Mouse (Mus musculus) thymus, adult 18-20 months (tissue): ENCODE results near the gene Secisbp2l.
A peak's percentile ranks its signal among the peaks of the same experiment; 100 is the strongest.

Source experiments
- DNase-seq, 2 experiments: peaks; one replicate each; pipeline ENCODE4 v3.0.0; 2022; ENCODE audit warnings: mixed read lengths in 2 of 2

The Secisbp2l gene

DNA sequence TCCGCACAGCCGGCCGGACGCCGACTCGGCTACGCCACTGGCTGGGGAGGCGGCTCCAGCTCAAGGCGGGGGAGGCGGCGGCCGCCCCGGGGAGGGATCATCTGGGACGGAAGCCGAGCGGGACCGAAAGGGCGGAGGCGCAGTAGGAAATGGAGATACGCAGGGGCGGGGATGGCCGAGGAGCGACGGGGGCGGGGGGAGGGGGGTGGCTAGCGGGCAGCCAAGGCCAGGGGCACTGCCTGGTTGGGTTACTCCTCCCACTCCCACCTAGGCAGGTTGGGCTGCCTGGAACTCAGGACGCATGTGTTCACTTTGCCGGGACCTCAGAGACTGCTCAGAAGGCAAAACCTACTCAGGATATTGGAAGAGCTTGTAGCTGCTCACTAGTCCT lies at the start of gene Secisbp2l:
Gene Secisbp2l, minus strand, starts transcription at position 152 of the 391 bp plus-strand sequence.
- peak; percentile 82 to 83 for DNase-seq

DNA sequence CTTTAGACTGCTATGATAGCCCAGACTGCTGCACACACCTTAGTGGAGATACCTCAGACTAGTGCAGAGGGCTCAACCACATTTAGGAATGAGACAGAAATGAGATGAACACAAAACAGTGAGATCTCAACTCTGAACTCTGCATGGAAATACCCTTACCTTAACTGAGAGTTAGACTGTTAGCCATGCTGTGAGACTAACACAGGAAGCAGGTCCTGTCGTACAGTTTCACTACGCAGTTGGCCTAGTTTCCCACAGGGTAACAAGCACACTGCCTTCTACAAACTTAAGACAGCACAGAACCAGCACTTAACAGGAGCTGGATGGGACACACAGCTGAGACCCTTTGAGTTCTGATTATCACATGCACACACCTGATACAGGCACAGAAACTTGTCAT lies 47.3 kb upstream of the Secisbp2l start:
- DNase-seq, result no peak

DNA sequence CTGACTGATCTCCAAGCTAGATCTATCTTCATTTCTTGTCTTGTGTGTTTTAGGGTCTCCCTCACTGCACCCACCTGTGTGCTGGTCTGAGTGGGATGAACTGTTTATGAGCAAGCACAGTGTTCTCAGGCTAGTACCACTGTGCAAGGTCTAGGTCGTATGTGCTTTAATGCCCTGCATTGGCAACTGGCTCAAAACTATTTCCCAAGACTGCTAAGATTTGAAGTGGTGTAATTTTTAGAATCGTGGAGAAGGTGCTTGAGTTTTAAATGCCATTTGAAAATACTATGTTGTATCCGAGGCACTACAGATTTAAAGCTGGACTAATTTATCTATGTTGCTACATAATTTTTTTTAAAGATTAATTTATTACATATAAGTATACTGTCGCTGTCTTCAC lies 45.2 kb upstream of the Secisbp2l start:
- no peak for DNase-seq

DNA sequence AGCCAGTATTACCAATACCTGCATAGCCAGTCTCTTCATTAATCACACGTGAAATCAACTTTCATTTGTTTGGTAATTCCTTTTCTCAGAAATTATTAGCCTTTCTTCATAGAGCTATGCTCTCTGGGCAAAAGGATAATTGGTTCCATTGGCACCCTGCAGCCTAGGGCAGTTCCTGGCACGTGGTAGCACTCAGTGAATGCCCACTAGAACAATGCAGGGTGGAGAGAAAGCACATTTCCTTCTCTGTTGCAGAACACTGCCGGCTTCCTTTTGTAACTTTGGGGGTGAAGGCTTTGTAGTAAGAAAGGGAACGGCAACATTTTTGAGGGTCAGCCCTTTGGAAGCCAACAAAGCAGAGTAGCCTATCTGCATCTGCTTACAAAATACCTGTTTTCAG lies 43.5 kb upstream of the Secisbp2l start:
- DNase-seq, result no peak

DNA sequence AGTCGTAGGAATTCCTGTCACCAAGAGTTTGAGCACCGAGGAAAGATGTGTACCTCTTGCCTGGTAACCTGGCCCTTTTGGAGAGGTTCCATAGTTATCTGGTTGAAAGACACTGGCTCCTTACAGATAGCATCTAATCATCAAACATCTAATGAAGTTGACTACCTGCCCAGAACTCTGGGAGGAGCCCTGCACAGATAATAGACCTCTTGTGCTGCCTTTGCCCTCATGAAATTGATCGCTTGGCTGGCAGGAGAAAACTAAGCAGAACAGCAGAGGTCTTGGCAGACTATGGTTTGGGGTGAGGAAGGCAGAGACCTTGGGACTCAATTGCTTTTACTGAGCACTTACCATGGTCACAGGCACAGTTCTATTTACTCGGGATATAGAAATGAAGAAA lies 37.7 kb upstream of the Secisbp2l start:
- DNase-seq, result no peak

DNA sequence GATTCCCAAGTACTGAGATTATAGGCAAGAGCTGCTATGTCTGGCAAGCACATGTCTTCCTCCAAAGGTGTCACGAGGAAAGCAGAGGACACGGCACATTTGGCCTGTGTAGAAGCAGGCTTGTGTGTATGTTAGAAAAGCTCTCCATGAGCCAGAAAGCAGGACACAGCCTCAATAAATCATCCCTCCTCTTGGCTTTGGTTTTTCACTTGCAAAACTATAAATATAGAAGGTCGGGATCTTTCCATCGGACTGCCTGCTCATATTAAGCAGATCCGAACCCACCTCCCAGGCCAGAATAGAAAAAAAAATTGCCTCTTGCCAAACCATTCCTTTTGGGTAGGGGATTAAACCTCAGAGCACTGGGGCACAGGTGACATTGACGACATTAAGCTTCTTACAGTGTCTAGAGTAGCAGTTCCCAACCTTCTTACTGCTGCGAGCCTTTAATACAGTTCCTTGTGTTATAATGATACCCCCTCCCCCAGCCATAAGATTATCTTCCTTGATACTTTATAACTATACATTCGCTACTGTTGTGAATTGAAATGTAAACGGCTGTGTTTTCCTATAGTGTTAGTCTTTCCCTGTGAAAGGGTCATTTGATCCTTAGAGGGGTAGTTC lies 31.4 kb upstream of the Secisbp2l start:
- DNase-seq, result no peak

DNA sequence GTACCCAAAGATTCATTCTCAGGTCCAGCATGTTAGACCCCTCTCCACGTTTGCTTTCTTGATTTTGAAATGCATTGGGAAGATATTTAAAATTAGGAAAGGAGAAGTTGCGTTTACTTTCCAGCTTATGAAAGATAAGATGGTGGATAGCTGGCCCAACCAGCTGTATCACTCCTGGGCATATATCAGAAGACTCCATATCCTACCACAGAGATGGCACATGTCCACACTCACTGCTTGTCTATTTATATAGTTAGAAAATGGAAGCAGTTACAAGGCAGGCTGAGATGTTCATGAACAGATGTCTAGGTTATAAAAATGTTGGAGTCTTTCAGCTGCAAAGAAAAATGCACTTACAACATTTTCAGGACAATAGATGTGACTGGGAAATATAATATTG lies 28.7 kb upstream of the Secisbp2l start:
- no peak for DNase-seq

DNA sequence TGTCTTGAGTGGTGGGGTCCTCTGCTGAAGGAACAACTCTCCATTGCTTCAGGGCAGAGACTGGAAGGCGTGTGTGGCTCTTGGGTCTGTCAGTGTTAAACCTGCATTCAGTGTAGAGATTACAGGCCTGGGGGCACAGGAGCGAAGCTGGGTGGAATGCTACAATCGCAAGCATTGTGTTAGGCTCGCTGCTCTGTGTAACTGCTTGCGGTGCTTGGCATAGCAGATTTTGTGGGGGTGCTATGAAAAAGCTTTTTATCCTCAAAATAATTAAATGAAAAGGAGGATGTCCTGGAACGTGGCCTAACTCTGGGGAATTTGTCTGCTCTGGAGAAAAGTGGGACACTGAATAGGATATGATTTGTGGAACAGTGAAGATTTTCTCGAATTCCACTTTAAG lies 26.9 kb upstream of the Secisbp2l start:
- no peak for DNase-seq

DNA sequence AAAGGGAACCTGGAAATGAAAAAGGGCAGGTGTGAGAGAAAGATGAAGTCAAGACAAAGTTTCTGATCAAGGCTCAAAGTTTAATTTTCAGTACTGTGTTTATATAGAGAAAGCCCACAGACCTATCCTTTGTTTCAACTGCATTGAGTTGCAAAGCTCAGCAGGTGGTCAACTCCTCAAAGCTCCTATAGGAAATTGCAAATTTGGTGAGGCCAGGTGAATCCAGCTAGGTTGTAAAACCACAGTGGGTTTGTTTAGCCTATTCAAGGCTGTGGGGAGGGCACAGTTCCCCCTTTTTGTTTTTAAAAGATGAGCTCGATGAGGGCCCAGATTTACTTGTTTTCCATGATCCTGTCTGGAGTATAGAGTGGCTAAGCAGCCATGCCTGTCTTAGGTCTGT lies 23.2 kb upstream of the Secisbp2l start:
- no peak for DNase-seq

DNA sequence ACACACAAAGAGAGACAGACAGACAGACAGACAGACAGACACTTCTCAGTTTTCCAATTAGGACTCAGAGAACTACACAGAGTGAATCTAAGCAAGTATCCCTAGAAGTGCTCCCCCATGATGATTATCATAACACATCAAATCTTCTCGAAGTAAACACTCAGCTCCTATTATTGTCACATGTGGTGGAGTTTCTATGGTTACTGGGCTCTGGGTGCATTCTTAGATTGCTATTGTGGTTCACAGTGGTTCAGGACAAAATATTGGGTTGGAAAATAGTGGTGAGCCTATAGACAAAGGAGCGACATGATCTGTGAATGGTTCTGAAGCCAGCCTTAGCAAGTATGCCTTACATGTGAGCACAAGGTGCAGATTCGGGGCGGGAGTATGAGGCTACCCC lies 19.3 kb upstream of the Secisbp2l start:
- DNase-seq, result no peak

DNA sequence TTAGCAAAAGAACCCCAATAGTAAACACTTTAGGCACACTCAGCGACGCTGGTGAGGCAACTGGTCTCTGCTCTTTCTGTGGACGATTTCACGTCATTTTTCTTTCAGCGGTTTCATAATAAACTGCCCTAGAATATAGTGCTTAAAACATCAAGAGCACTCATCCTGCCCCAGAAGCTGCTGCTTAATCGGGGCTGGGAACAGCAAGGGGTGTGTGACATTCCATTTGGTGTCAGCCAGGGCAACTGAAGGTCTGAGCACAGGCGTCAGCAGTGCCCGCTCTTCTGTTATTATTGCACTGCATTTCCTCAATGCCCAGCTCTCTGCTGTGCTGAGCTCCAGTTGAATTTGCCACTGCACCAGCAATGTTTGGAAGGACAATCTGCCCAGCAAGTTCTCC lies 18.4 kb upstream of the Secisbp2l start:
- DNase-seq, result no peak

DNA sequence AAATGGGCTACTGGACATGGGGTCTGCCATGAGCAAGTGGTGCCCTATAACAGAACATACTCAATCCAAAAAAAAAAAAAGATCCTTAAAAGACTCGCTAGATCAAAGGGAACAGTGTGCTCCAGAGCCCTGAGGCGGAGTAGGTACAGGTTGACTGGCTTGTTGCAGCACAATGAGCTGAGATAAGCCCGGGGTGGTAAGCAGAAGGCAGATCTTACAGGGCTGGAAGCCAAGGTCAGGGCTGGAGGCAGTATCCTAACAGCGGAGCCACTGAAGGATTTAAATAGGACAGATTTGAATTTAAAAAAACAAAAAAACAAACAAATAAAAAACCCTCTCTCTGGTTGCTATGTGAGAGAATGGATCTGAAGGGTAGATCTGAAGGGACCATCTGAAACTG lies 17.8 kb upstream of the Secisbp2l start:
- no peak for DNase-seq

DNA sequence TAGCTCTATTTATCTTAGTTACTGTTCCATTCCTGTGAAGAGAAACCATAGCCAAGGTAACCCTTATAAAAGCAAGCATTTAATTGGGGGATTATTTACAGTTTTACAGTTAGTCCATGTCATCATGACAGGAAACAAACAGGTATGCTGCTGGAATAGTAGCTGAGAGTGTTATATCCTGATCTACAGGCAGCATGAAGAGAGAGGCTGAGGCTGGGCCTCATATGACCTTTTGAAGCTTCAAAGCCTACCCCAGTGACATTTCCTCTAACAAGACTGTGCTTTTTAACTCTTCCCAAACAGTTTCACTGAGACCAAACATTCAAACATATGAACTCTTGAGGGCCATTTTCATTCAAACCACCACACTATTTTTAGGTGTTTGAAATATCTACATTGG lies 15.2 kb upstream of the Secisbp2l start:
- DNase-seq, result no peak

DNA sequence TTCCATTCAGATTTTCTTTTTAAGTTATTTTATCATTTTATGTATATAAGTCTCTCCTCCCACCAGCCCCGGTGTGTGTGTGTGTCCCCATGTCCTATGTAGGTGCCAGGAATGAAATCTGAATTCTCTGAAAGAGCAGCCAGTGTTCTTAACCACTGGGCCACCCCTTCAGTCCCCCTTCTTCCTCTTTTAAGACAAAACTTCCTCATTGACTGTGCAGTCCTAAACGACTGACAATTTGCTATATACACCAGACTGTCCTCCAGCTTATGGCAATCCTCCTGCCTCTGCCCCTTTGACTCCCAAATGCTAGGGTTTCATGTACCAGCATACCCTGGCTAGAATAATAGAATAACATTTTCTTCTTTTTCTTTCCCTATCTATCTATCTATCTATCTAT lies 12.4 kb upstream of the Secisbp2l start:
- DNase-seq, result no peak

DNA sequence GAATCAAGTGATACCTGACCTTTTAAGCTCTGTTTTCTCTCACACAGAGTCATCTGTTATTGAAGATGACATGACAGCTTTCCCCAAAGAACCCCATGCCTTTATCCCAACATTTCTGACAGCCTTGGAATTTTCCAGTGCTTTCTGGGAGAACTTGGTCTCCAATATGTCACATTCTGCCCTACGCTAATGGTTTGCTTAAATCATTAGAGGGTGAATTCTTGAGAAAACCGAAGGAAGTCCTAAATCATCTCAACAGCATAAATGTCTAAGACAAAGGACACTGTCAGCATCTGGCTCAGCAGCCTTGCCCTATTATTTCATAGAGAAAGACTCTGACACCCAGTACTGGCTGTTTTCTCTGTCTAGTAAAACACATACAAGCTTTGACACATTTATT lies 11.5 kb upstream of the Secisbp2l start:
- DNase-seq, result no peak

DNA sequence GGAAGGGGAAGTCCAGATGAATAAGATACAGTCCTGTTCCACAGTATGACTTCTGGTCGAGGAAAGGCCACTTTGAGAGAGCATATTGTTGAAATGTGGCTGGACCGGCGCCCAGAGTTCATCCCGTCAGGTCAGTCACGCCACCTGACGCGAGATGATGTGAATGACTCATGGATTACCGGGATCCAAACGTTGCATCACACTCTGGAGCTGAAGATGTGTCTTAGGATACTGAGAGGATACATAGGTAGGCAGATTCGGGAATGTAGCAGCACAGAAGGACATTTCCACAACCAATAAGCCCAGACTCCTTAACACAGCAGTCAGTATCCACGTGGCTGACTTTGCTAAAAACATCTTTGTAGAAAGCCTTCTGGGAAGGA lies 10.2 kb upstream of the Secisbp2l start:
- no peak for DNase-seq

DNA sequence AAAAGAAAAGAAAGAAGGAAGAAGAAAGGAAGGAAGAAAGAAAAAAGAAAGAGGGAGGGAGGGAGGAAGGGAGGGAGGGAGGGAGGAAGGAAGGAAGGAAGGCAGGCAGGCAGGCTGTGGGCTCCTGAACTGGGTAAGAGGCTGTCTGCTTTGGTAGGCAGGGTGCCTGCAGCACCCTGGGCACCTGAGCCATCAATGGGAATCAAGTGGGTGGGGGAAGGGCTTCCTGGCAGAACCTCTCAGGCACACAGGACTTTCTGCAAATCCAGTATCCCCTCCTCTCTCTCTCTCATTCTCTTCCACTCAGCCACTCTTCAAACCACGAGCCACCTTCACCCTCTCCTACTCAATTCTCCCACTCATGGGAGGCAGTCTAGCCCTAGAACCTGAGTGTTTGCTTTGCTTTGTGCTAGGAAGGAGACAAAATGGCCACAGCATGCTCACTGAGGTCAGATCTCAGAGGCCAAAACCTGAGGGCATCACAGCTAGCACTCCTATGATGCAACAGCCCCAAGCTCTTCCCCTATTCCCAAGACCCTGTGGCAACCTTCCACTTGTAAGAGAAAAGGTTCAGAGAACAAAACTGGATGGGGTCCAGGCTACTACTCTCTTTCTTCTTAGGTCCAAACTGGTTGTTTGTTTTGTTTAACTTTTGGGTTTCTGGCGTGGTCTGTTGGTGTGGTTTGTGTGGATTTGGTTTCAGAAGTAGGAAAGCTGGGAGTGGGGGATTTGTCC lies 9.6 kb upstream of the Secisbp2l start:
- DNase-seq, result peak in 1 of 2 experiments; percentile 9

DNA sequence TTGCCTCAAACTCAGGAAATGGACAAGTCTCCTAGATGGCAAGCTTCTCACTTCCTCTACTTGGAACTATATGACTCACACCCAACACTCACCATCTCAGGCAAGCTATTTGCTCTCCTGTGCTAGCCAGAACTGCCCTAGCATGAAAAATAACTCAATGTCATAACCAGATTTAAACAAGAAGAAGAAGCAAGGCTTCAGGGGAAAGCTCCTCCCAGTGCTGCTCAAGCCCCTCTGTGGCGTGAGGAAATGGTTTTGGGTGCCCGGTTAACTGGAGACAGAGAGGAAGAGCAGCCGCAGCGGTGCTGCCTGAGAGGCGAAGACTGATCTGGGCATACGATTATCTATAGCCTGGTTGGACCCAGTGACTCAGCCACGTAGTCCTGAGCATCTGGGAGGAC lies 8.8 kb upstream of the Secisbp2l start:
- DNase-seq, result peak in 1 of 2 experiments; percentile 10

DNA sequence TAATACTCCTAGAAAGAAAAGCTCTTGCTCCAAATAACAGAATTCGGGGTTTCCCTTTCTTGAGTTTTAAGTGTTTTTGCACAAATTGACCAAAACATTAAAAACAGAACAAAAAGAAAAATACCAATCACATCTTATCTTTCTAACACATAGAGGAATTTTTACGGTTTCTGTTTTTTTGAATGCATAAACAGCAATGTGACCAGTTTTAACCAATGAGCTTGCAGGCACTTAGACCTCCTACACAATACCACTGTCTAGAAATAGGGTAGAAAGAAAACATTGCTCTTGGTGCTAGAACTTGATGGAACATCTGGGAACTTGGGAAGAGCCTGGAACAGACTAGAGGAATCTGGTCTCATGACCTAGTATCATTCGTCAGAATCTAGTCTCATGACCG lies 7.6 kb upstream of the Secisbp2l start:
- no peak for DNase-seq

DNA sequence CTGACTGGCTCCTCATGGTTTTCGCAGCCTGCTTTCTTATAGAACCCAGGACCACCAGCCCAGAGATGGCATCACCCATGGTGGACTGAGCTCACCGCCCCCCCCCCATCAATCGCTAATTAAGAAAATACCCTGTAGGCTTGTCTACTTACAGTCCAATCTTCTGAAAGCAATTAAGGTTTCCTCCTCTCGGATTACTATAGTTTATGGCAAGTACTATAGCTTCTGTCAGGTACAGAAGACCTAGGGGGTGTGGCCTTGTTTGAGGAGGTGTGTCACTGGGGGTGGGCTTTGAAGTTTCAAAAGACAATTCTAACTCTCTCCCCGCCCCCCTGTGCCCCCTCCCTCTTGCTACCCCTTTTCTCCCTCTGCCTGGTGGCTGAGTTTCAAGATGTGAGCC lies 6.6 kb upstream of the Secisbp2l start:
- no peak for DNase-seq

DNA sequence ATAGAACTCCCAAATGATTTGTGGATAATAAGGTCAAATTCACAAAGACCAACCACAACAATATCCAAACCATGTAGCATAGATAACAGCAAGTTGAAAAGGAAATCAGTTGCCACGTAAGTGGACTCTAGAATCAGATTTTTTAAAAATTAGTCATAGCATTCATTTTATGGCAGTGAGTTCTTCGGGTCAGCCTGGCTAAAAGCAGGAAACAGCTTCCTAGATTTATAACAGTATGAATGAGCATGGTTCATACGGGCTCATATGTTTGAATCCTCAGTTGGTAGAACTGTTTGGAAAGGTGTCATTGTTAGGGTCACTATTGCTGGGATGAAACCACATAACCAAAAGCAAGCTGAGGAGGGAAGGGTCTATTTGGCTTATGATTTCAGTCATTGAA lies 6.1 kb upstream of the Secisbp2l start:
- no peak for DNase-seq

DNA sequence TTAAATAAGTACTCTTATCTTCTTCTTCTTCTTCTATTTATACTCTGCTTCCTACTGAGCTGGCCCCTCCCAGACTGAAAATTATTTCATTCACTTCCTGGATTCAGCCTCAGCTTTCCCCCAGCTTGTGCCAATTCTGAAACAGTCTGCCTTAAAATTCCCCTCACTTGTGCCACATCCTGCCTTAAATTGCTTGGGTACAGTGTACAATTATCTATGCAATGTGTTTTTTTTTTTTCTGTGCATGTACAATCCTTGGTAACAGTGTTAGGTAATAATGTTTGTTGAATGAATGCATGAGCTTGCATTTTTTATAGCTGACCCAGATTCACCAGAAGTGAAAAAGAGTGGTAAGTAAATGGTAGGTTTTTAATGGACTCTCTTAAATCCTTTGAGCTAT lies 5.7 kb upstream of the Secisbp2l start:
- no peak for DNase-seq

DNA sequence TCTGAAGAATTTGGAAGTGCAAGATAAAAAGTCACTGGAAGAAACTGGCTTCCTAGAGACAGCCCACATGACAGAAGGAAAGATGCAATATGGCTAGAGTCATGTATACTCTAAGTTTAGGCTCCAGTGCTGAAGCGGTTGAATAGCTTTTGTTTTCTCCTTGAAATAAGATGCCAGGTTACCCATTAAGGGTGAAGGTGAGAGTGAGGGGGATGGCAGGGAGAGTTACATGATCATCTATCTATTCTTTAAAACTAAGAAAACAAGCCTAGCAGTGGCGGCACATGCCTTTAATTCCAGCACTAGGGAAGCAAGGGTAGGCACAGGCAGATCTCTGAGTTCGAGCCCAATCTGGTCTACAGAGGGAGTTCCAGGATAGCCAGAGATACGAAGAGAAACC lies 2.4 kb upstream of the Secisbp2l start:
- DNase-seq, result no peak

DNA sequence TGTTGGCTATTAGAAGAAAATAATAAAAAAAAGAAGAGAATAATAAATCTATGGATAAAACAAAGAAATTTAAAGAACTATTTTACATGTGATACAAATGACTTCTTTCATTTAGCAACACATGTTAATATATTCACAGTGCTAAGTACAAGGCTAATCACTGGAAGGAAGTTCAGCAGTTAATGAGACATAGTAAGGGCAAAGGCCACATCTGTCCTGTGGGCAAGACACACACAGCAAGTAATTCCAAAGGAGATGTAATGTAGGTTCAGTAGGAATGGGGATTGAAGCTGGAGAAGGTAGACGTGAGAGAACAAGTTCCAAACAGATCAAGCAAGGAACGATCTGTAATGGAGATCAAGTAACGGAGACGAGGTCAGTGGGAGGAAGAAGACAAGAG lies 1.7 kb upstream of the Secisbp2l start:
- no peak for DNase-seq

DNA sequence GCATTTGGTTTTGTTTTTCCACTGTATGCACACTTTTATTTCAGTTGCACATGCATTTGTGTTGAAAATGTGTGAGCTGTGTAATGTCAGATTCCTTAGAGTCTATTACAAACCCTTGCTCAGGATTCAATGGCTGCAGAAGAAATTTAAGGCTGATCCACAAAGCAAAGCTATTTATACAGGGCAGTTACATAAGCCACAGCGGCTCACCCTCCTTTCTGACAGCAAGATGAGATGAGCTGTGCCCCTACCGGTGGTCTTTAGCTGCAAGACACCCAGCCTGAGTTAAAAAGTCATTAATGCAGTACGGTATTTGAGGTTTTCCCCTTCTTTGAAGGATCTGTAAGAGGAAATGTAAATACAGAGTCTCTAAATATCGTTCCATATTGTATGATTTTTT lies 1.2 kb upstream of the Secisbp2l start:
- DNase-seq, result no peak
